Mouse (Mus musculus): ENCODE data around the gene Gm12216. TPM values are rescaled to one million over a fixed set of nuclear protein-coding genes. Genes with fewer than 3 reads are reported as not detected.

Gm12216 gene
- polyA plus RNA-seq, 1 experiment from 2014 or later = 0.40 TPM

- Histone ChIP-seq H3K9me3 (ENCODE audit: control insufficient read depth, low read length) (no peaks in the 10 kb centered on the region), H3K27me3 (replicated peaks; ENCODE audit: control insufficient read depth, insufficient read depth, low read length) (no peaks in the 10 kb centered on the region), H3K27ac (ENCODE audit: low read depth, low read length) (no peak overlapping the region), H3K9ac (ENCODE audit: low read depth, low read length) (no peak overlapping the region), H3K4me2 (ENCODE audit: low read length) (no peak overlapping the region), H3K36me3 (ENCODE audit: control insufficient read depth, insufficient read depth, low read length) (no peaks in the 10 kb centered on the region), H3K4me3 (ENCODE audit: low read length) (no peak overlapping the region), H3K4me1 (ENCODE audit: control insufficient read depth, insufficient read depth, low read depth, low read length) (no peaks in the 10 kb centered on the region)
- ATAC-seq = no peak
- WGBS = 46% methylated on average over 5 of the region's 5 CpGs
Observed at GRCm38 (mm10) chr11:53749716-53750352, 109.2 kb downstream of the Gm12216 start.

- Histone ChIP-seq H3K36me3 (ENCODE audit: control insufficient read depth, insufficient read depth, low read length) (no peaks in the 10 kb centered on the region), H3K27ac (ENCODE audit: low read depth, low read length) (no peak overlapping the region), H3K9me3 (ENCODE audit: control insufficient read depth, low read length) (no peaks in the 10 kb centered on the region), H3K4me2 (ENCODE audit: low read length) (no peak overlapping the region), H3K4me3 (ENCODE audit: low read length) (no peak overlapping the region), H3K9ac (ENCODE audit: low read depth, low read length) (no peak overlapping the region), H3K27me3 (replicated peaks; ENCODE audit: control insufficient read depth, insufficient read depth, low read length) (no peaks in the 10 kb centered on the region), H3K4me1 (ENCODE audit: control insufficient read depth, insufficient read depth, low read depth, low read length) (no peaks in the 10 kb centered on the region)
- ATAC-seq = no peak
- WGBS = 78% methylated on average over 4 of the region's 4 CpGs
Observed at GRCm38 (mm10) chr11:53749306-53749705, 109.8 kb downstream of the Gm12216 start.

- ATAC-seq = no peak
- H3K9ac ChIP-seq (ENCODE audit: low read depth, low read length) = no peak overlapping the region
- no peak overlapping the region for H3K27ac ChIP-seq (ENCODE audit: low read depth, low read length)
- H3K27me3 ChIP-seq (replicated peaks; ENCODE audit: control insufficient read depth, insufficient read depth, low read length) = no peaks in the 10 kb centered on the region
- no peaks in the 10 kb centered on the region for H3K36me3 ChIP-seq (ENCODE audit: control insufficient read depth, insufficient read depth, low read length)
- WGBS = 92% methylated on average over 6 of the region's 6 CpGs
- H3K4me3 ChIP-seq (ENCODE audit: low read length) = no peak overlapping the region
- no peaks in the 10 kb centered on the region for H3K4me1 ChIP-seq (ENCODE audit: control insufficient read depth, insufficient read depth, low read depth, low read length)
- H3K9me3 ChIP-seq (ENCODE audit: control insufficient read depth, low read length) = no peaks in the 10 kb centered on the region
- H3K4me2 ChIP-seq (ENCODE audit: low read length) = no peak overlapping the region
Observed at GRCm38 (mm10) chr11:53748614-53749013, 110.4 kb downstream of the Gm12216 start.

GRCm38 (mm10) chr11:53747985-53748384, 111.1 kb downstream of the Gm12216 start:
- Histone ChIP-seq H3K9me3 (ENCODE audit: control insufficient read depth, low read length) (no peaks in the 10 kb centered on the region), H3K27ac (ENCODE audit: low read depth, low read length) (no peak overlapping the region), H3K4me1 (ENCODE audit: control insufficient read depth, insufficient read depth, low read depth, low read length) (no peaks in the 10 kb centered on the region), H3K9ac (ENCODE audit: low read depth, low read length) (no peak overlapping the region), H3K4me2 (ENCODE audit: low read length) (no peak overlapping the region), H3K4me3 (ENCODE audit: low read length) (no peak overlapping the region), H3K36me3 (ENCODE audit: control insufficient read depth, insufficient read depth, low read length) (no peaks in the 10 kb centered on the region), H3K27me3 (replicated peaks; ENCODE audit: control insufficient read depth, insufficient read depth, low read length) (no peaks in the 10 kb centered on the region)
- WGBS = 94% methylated on average over 9 of the region's 9 CpGs
- no peak for ATAC-seq

GRCm38 (mm10) chr11:53745260-53745659, 113.8 kb downstream of the Gm12216 start:
- Histone ChIP-seq H3K36me3 (ENCODE audit: control insufficient read depth, insufficient read depth, low read length) (no peaks in the 10 kb centered on the region), H3K9me3 (ENCODE audit: control insufficient read depth, low read length) (no peaks in the 10 kb centered on the region), H3K4me2 (ENCODE audit: low read length) (no peak overlapping the region), H3K27ac (ENCODE audit: low read depth, low read length) (no peak overlapping the region), H3K9ac (ENCODE audit: low read depth, low read length) (no peak overlapping the region), H3K4me1 (ENCODE audit: control insufficient read depth, insufficient read depth, low read depth, low read length) (no peaks in the 10 kb centered on the region), H3K4me3 (ENCODE audit: low read length) (no peak overlapping the region), H3K27me3 (replicated peaks; ENCODE audit: control insufficient read depth, insufficient read depth, low read length) (no peaks in the 10 kb centered on the region)
- no peak for ATAC-seq
- WGBS = 94% methylated on average over 2 of the region's 2 CpGs

GRCm38 (mm10) chr11:53742353-53742752, 116.7 kb downstream of the Gm12216 start:
- H3K4me1 ChIP-seq (ENCODE audit: control insufficient read depth, insufficient read depth, low read depth, low read length) = no peaks in the 10 kb centered on the region
- ATAC-seq = no peak
- H3K27me3 ChIP-seq (replicated peaks; ENCODE audit: control insufficient read depth, insufficient read depth, low read length) = no peaks in the 10 kb centered on the region
- H3K27ac ChIP-seq (ENCODE audit: low read depth, low read length) = no peak overlapping the region
- H3K36me3 ChIP-seq (ENCODE audit: control insufficient read depth, insufficient read depth, low read length) = no peaks in the 10 kb centered on the region
- H3K4me3 ChIP-seq (ENCODE audit: low read length) = no peak overlapping the region
- H3K4me2 ChIP-seq (ENCODE audit: low read length) = no peak overlapping the region
- 38% methylated on average over 5 of the region's 5 CpGs for WGBS
- H3K9ac ChIP-seq (ENCODE audit: low read depth, low read length) = no peak overlapping the region
- H3K9me3 ChIP-seq (ENCODE audit: control insufficient read depth, low read length) = no peaks in the 10 kb centered on the region

- no peaks in the 10 kb centered on the region for H3K27me3 ChIP-seq (replicated peaks; ENCODE audit: control insufficient read depth, insufficient read depth, low read length)
Observed at GRCm38 (mm10) chr11:53737573-53737946, 121.5 kb downstream of the Gm12216 start.

DNA sequence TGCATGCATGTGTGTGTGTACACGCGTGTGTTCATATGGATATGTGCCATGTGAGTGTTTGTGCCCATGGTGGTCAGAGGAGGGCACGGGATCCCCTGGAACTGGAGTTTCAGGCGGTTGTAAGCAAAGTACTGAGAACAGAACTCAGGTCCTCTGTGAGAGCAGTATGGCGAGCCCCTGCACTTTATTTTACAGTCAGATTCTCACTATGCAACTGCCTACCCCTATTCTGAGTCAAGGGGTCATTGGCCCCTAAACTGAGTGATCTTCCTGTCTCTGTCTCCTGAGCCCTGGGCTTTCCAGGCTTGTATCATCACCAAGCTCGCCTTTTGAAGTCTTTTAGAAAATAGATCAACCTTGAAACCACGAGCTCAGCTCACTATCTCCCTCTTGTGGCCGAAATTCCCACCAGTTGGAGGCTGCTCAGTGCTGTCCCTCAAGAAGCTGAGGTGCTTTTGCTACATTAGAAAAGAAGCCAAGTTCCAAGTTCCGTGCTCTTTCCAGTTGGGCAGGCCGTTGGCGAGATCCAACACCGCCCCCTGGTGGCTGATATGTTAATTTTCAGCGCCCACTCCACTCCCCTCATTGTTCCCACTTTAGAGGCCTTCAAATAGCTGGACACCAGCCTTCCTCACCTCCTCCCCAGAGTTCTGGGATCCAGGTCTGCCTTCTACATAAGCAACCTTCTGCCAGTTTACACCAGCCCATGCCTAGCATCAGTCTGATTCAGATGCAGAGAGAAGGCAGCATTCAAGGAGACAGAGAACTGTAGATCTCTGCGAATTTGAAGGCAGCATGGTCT, 122.1 kb downstream of the Gm12216 start:
- Histone ChIP-seq H3K4me3 (ENCODE audit: low read length) (no peak overlapping the region), H3K4me2 (ENCODE audit: low read length) (no peak overlapping the region), H3K9ac (ENCODE audit: low read depth, low read length) (no peak overlapping the region), H3K4me1 (ENCODE audit: control insufficient read depth, insufficient read depth, low read depth, low read length) (no peaks in the 10 kb centered on the region), H3K9me3 (ENCODE audit: control insufficient read depth, low read length) (no peaks in the 10 kb centered on the region), H3K27ac (ENCODE audit: low read depth, low read length) (no peak overlapping the region), H3K27me3 (replicated peaks; ENCODE audit: control insufficient read depth, insufficient read depth, low read length) (no peaks in the 10 kb centered on the region), H3K36me3 (ENCODE audit: control insufficient read depth, insufficient read depth, low read length) (no peaks in the 10 kb centered on the region)
- peak; percentile 70 for ATAC-seq
- WGBS = 48% methylated on average over 14 of the region's 14 CpGs

More at GRCm38 (mm10) chr11:53737573-53737946, 121.5 kb downstream of the Gm12216 start:
- H3K4me3 ChIP-seq (ENCODE audit: low read length) = no peak overlapping the region
- H3K9me3 ChIP-seq (ENCODE audit: control insufficient read depth, low read length) = no peaks in the 10 kb centered on the region
- 0 out of 2 replicates have a peak, but pooled peaks have one; percentile 17 for ATAC-seq
- H3K27ac ChIP-seq (ENCODE audit: low read depth, low read length) = no peak overlapping the region
- H3K4me1 ChIP-seq (ENCODE audit: control insufficient read depth, insufficient read depth, low read depth, low read length) = no peaks in the 10 kb centered on the region
- H3K4me2 ChIP-seq (ENCODE audit: low read length) = no peak overlapping the region
- H3K9ac ChIP-seq (ENCODE audit: low read depth, low read length) = no peak overlapping the region
- no peaks in the 10 kb centered on the region for H3K36me3 ChIP-seq (ENCODE audit: control insufficient read depth, insufficient read depth, low read length)
- WGBS = 47% methylated on average over 6 of the region's 6 CpGs

DNA sequence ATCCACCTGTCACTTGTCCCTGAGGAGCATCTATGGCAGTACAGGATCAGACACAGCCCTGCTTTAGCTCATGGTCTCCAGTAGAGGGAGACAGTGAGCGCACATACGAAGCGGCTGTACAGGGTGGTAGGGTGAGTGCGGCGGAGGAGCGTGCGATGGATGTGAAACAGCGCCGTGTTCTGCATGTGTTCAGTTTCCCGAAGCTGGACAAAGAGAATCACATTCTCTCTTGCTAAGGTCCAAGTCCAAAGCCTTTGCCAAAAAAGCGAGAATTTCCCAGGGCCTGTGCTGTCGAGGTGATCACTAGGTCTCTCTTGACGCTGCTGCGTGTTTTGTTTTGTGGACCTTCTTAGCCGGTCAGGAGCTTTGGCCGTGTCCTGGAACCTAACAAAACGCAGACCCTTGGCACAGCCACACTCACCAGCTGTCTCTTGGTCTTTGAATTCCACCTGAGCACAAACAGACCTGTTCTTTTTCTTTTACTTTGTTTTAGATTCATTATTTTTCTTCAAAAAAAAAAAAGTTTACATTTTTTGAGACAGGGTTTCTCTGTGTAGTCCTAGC, 123.3 kb downstream of the Gm12216 start:
- Histone ChIP-seq H3K27me3 (replicated peaks; ENCODE audit: control insufficient read depth, insufficient read depth, low read length) (no peaks in the 10 kb centered on the region), H3K4me2 (ENCODE audit: low read length) (peak overlapping the region; percentile 56), H3K27ac (ENCODE audit: low read depth, low read length) (no peak overlapping the region), H3K4me3 (ENCODE audit: low read length) (peak overlapping the region; percentile 22; the same call in 1 of the 2 replicates), H3K9ac (ENCODE audit: low read depth, low read length) (peak overlapping the region; percentile 45; the same call in 1 of the 2 replicates), H3K36me3 (ENCODE audit: control insufficient read depth, insufficient read depth, low read length) (no peaks in the 10 kb centered on the region), H3K9me3 (ENCODE audit: control insufficient read depth, low read length) (no peaks in the 10 kb centered on the region), H3K4me1 (ENCODE audit: control insufficient read depth, insufficient read depth, low read depth, low read length) (no peaks in the 10 kb centered on the region)
- 16% methylated on average over 17 of the region's 17 CpGs for WGBS
- peak; percentile 93 for ATAC-seq

All from hindbrain, embryonic 16.5 days (tissue).